Mouse (Mus musculus) kidney, postnatal 25 days (tissue): Measurements from ENCODE around the gene Frmd5.
A peak's percentile ranks its signal among the peaks of the same experiment; 100 is the strongest.

Experiments used
- DNase-seq, 2 experiments: peaks; one replicate each; pipeline ENCODE4 v3.0.0; 2021; ENCODE audit warnings: mixed read lengths in 2 of 2

The Frmd5 gene

DNA sequence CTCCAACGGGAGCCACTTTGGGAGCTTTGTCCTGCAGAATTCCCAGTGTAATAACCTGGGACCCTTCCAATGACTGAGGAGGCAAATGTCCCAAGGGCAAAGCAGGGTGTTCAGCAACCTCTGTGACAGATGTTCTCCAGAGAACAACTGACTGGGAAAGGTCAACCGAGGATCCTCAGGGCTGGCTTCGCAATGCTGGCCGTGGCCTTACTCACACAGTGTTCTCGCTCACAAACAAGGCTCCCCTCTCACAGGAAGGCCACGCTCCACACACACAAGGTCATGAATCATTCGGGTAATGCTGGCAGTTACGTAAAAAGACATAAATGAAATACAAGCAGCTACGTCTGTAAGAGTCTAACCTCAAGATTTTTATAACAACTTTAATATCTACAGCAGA lies 46.2 kb downstream of the Frmd5 start:
- no peak for DNase-seq

DNA sequence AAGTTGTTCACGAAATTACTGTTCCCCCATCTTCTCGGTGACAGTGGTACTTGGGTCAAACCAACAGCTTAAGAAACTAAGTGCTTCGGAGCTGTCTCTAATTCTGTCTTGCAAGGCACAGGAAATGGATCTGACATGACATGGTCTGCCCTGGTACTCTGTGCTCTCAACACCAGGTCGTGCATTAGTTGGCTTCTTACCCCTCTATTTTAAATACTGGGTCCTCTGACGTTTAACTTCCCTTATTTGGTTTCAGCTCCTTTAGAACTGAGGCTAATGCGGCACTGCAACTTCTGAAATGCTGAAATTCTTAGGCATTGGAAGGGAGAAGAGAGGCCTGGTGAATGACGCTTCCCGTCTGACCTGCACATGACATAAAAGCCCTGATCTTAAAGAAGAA lies 48.6 kb downstream of the Frmd5 start:
- DNase-seq: no peak

GRCm38 (mm10) chr2:121756336-121756735 lies 50.6 kb downstream of the Frmd5 start:
- DNase-seq: no peak

- no peak for DNase-seq
These were observed 51.8 kb downstream of the Frmd5 start for GRCm38 (mm10) chr2:121755056-121755455.

GRCm38 (mm10) chr2:121750121-121750520 lies 56.8 kb downstream of the Frmd5 start:
- no peak for DNase-seq

GRCm38 (mm10) chr2:121741151-121741550 lies 65.7 kb downstream of the Frmd5 start:
- no peak for DNase-seq

- DNase-seq: no peak
These were observed 67.5 kb downstream of the Frmd5 start for GRCm38 (mm10) chr2:121739410-121739809.

- no peak for DNase-seq
These were observed 73.5 kb downstream of the Frmd5 start for GRCm38 (mm10) chr2:121733426-121733825.

GRCm38 (mm10) chr2:121730486-121730885 lies 76.4 kb downstream of the Frmd5 start:
- no peak for DNase-seq

- DNase-seq: no peak
These were observed 77.8 kb downstream of the Frmd5 start for GRCm38 (mm10) chr2:121728907-121729575.

- no peak for DNase-seq
These were observed 82.0 kb downstream of the Frmd5 start for GRCm38 (mm10) chr2:121724866-121725265.

- DNase-seq: no peak
These were observed 83.1 kb downstream of the Frmd5 start for GRCm38 (mm10) chr2:121723796-121724195.

GRCm38 (mm10) chr2:121719000-121719399 lies 87.9 kb downstream of the Frmd5 start:
- DNase-seq: no peak

GRCm38 (mm10) chr2:121717133-121717532 lies 89.8 kb downstream of the Frmd5 start:
- no peak for DNase-seq

DNA sequence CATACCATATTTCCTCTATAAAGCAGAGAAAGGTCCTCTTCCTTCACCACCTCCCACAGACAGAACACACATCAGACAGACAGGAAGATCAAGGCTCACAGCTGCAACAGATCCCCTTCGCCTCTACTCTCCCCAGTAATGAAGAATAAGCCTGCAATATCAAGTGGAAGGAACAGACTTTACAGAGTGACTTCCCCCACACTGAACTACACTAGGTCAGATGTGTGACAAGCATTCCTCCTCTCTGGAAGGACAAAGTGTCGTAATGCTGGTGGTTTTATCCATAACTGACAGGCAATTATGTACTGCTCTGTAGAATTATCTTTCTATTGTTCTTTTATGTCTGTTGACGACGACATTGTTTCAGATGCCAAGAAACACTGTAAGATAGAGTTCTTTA lies 93.3 kb downstream of the Frmd5 start:
- no peak for DNase-seq

- no peak for DNase-seq
These were observed 95.0 kb downstream of the Frmd5 start for GRCm38 (mm10) chr2:121711748-121712384.

DNA sequence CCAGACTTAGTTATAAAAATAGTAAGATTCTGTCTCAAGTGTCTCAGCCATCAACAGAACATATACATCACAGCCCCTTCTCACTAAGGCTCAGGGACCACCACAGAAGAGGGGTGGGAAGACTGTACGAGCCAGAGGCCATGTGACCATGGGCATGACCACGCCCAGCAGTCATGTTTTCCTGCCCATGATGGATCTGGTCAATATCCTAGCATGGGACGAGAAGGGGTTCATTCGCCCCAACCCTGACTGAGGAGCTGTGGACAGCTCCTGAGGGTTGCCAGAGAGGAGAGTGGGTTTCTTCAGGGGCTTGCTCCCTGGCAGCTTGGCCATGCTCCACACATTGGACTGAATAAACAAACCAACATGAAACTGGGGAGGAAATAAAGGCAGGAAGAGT lies 97.8 kb downstream of the Frmd5 start:
- no peak for DNase-seq

DNA sequence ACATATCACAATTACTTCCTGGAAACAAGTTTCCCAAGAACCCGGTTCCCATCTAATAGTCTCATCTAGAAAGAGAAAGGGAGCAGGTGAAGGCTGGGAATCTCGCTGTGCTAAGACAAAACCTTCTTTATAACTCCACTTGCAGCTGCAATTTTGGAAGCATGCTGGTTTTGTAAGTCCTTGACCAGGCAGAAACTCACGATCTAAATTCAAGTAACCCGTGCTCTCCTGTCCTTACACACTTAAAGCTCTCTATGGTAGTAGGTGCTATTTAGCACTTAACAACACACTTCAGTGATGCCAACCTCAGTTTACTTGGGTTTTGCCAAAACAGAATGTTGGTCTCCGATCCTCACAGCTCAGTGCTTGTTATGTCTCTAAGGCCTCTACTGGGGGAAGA lies 99.4 kb downstream of the Frmd5 start:
- DNase-seq: no peak

DNA sequence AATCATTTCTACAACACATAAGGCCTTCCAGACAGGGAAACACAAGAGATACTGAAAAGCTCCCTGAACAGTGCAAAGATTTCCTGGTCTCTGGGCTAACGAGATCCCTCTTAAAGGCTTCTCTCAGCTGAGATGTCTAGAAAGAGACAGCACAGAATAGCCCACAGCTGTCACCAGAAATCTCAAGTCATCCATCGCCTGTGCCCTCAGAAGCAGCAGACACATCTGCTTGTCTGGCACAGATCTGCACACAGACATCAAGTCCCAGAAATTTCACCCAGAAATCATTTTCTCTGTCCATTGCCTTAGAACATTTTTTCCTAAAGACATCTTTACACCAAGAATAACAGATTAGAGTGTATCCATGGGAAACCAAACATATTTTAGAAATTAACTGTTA lies 101.1 kb downstream of the Frmd5 start:
- no peak for DNase-seq

GRCm38 (mm10) chr2:121699331-121699730 lies 107.6 kb downstream of the Frmd5 start:
- DNase-seq: no peak

- peak in 1 of 2 experiments; percentile 32 for DNase-seq
These were observed 111.5 kb downstream of the Frmd5 start for GRCm38 (mm10) chr2:121695436-121695835.

- DNase-seq: peak; percentile 12 to 59
These were observed 118.8 kb downstream of the Frmd5 start for GRCm38 (mm10) chr2:121688107-121688506.

DNA sequence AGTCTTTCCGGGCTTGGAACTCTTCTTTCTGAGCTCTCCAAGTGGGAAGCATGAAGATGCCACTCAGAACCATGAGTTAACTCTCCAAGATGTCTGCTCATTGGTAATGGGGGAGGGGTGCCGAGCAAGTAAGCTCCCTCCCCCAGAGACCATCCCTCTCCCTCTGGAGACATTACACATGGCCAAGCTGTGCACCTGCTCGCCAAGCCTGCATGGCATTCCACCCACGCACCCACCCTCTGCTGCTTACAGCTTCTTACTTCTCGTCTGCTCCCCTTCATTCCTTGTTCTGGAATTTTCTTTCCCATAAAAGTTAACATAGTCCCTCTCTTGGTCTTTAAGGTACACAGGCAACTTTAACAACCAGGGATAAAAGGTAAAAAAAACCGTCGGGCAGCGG lies 123.3 kb downstream of the Frmd5 start:
- no peak for DNase-seq

- no peak for DNase-seq
These were observed 124.5 kb downstream of the Frmd5 start for GRCm38 (mm10) chr2:121682361-121682760.

- no peak for DNase-seq
These were observed 127.2 kb downstream of the Frmd5 start for GRCm38 (mm10) chr2:121679711-121680110.
